Mouse (Mus musculus) right cerebral cortex, postnatal 36 days (tissue): Measurements from ENCODE around the gene Pbx3.

Experiments used
- DNase-seq, 2 experiments: peaks; one replicate each; pipeline ENCODE4 v3.0.0; 2022; ENCODE audit warnings: low spot score in 2 of 2, mixed read lengths in 1 of 2

The Pbx3 gene

GRCm38 (mm10) chr2:34298202-34298601, 74.7 kb downstream of the Pbx3 start:
- no peak for DNase-seq

DNA sequence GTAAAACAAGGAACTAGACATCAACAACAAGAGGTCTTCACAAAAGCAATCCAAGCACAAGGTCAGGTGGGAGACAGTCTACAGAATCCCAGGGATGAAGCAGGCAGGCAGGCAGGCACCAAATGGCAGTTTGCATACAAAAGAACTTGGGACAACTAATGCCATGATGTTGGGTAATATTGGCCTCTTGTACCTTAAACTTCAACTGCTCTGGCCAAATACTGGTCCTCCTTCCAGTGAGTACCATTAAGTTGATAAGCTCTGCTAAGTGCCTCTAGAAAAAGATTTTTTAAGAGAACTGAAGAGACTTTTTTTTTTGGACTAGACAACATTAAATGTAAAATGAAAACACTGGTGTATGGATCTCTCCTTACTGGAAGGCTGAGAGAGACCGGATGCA, 83.2 kb downstream of the Pbx3 start:
- DNase-seq, result no peak

DNA sequence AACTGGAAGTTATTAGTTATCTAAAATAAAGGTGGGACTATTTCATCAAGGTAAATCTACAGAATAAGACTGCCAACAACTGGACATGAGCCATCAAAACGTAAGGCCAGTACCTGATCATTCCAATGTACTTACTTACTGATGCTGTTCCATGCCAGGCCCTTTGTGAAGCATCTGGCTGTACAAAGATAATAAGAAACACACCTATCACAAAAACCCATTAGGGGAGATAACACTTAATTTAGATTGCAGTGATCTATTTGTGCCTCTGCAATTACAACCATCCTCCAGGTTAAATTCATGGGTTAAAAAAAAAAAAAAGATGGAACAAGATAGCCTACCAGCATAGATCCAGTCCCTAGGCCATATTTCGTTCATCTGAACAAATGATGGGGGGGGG, 88.7 kb downstream of the Pbx3 start:
- no peak for DNase-seq

DNA sequence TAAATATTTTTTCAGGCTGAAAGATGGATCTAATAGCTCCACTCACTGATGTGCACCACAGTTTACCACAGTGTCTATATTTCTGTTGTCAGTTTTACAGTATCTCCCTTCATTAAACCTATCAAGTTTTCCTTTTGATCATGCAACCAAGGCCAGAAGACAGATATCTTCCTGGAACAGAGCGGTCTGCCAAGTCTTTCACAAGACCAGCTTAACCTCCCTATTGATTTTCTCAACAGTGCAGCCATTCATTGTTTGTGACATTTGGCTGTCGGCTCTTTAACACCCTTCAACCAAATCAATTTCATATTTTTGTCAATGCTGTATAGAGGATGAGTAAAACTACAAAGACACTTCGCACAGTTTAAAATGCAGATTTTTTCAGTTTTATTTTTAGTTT, 91.9 kb downstream of the Pbx3 start:
- DNase-seq, result no peak

- DNase-seq, result no peak
These were observed 93.2 kb downstream of the Pbx3 start for GRCm38 (mm10) chr2:34279726-34280125.

DNA sequence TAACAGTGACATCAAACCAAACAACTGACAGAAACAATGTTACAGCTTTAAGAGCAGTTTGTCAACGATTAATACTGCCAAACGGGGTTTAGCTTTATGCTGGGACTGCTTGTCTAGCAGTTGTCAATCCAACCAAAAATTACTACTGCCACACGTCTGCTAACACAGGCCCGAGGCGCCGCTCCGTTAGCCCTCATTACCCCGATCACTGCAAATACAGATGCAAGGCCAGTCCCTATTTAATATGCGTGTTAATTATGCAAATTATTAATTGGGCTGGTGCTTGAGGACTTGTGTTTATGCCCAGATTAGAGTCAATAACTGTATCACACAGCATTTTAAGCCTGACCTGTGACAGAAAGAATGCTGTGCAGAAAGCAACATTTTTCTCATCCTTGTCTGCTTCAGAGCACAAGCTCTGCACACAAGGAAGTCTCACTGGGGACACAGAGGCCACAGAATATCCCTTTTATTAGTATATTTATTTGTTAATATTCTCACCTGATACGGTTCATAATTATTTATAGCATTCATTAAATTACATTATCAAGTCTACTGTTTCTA, 97.2 kb downstream of the Pbx3 start:
- no peak for DNase-seq

- no peak for DNase-seq
These were observed 110.9 kb downstream of the Pbx3 start for GRCm38 (mm10) chr2:34262046-34262445.

GRCm38 (mm10) chr2:34260653-34261076, 112.3 kb downstream of the Pbx3 start:
- DNase-seq, result no peak

DNA sequence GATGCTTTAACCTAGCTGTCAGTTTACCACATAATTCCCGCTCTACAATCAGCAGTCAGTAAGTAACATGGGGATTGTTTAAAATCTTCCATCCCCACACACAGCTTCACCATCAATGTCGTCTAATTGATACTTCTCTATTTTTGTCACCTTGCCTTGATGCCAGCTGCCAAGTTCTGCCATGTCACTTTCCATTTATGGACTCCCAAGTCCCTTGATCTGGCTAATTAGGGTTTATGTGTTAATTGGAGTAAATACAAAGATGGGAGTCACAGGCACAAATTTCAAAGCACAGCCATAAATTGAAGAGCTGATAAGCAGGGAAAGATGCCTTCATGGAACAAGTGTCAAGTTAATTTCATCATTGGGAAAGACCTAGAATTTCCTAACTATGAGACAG, 114.7 kb downstream of the Pbx3 start:
- no peak for DNase-seq

GRCm38 (mm10) chr2:34257611-34258010, 115.3 kb downstream of the Pbx3 start:
- DNase-seq, result no peak

DNA sequence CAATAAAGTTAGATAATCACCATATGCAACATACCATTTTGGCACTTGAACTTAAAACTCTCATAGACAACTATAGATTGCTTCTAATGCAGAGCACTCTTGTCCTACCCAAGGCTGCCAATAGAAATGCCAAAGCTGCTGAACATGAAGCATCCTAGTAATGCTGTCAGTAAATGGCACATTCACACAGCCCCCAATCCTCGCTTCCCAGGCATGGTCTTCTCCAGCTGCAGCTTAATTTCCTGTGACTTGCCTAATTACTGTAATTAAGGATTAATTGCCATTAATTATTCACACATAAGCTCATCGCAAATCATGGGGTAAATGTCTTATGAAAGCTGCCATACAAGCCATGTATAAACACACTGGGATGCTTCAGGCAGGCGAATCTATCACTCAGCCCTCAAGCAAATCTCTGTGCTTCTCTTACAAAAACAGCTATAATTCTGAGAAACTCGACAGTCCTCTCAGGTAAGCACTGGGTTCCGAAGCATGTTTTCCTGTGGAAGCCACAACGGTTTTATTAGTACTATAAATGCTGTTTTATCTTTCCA, 116.9 kb downstream of the Pbx3 start:
- no peak for DNase-seq

DNA sequence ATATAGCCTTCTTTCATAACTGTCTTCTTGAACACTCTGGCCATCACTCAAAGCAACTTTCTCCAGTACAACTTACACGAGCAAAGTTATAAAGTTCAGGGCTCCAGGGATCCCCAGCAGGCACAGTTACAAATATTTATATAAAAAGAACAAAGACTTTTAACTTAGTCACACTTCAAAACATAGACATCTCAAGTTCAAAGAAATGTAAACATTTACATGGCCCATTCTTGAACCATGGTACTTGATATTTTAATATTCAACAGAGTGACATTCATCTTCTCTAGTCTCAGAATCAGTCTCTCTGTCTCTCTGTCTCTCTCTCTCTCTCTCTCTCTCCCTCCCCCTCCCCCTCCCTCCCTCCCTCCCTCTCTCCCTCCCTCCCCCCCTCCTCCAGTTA, 119.3 kb downstream of the Pbx3 start:
- no peak for DNase-seq

DNA sequence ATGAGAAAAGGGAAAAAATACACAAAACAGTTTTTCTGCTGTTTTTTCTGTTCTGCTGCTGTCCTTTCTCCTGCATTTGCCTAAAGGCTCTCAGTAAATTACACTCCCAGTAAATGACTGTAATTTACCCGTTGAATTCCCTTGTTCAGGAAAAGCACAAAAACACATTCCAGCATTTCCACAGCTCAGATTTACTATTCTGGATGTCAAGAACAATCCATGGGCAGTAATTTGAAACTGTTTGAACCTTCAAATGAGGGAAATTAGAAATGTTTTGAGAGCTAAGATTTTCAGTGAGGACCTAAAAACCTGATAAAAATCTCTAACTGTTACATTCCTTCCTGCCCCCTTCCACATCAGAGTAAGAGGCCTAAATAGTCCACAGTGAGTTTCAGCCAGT, 119.8 kb downstream of the Pbx3 start:
- no peak for DNase-seq

- no peak for DNase-seq
These were observed 120.7 kb downstream of the Pbx3 start for GRCm38 (mm10) chr2:34252286-34252685.

GRCm38 (mm10) chr2:34249961-34250658, 122.8 kb downstream of the Pbx3 start:
- DNase-seq, result peak; percentile 5 to 14

GRCm38 (mm10) chr2:34249141-34249960, 123.6 kb downstream of the Pbx3 start:
- peak; percentile 28 to 40 for DNase-seq

GRCm38 (mm10) chr2:34240885-34241284, 132.1 kb downstream of the Pbx3 start:
- no peak for DNase-seq

DNA sequence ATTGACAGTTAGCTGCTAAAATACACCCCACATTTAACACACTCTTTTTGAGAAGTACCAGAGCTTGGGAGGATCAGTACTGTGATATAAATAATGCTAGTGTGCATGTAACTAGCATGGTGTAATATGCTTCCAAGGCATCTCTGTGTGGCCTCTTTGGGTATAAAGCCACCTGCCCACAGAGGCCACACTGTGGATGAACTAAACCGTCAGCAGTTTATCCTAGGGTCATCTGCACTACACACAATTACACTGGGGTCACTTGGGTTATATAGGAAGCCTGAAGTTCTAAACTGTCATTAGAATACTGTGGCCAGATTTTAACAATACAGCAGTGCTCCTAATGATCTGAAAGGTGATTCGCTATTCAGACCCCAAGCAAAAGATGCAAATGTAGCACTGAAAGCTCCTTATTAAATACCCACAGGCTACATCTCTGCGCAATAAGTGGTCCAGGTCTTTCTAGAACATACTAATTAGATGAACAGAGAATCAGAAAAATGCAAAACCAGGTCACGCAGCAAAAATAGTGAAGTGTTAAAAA, 133.6 kb downstream of the Pbx3 start:
- DNase-seq, result no peak

DNA sequence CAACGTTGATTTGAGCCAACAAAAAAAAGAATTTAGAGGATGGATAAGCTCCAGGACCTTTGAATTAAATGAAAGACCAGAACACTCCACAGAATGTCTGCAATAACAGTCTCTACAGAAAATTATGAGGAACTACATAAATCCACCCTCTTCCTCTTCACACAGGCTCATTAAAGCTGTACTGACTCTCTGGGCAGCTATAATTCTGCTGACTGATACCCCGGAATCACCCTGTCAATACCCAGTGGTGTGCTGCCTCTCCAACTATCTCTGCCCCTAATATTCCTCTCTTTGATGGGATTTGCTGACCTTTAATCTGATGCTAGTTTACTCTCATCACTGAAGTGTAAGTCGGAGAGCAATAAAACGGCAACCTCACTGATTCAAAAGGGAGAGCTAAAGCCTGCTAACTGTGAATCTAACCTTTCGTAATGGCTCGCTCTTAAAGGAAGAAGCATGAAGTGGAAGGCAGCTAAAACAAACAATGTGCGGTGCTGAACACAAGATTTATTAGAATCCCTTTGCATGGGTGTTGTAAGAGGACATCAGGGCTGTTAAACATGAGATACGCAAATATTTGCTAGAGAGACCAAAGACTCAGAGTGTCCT, 137.4 kb downstream of the Pbx3 start:
- no peak for DNase-seq

DNA sequence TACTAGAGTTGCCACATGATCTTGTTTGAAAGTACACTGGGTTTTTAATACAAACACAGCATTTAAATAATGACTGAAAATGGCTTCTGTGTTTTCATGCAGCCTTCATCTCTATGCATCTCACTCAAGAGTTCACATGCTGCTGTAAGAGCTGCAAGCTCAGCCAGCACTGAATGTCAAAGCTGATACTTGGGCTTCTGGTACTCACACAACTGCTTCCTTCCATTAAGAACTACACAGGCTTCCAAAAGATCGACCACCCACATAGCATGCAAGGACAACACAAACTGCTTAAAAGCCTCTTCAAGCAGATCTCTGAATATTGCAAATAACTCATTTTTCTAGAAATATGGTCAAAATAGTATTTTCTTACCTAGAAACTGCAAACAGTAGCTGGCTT, 138.7 kb downstream of the Pbx3 start:
- DNase-seq, result no peak

DNA sequence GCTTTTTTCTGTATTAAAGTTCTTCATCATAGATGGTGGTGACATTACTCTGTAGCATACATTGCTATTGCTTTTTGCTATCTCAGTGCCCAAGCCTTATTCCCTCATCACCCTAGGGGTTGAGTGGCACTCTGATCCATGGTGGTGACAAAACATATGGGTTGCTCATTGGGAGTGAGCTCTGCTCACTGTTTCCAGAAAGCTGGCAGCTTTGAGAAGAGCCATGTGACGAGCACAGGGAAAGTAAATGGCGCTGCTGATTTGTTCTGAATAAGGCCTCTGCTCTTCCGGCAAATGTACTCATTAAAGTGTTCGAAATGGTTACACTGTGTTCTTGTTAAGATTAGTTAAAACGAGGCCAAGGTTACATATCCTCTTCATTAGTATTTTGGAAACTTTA, 139.7 kb downstream of the Pbx3 start:
- no peak for DNase-seq

DNA sequence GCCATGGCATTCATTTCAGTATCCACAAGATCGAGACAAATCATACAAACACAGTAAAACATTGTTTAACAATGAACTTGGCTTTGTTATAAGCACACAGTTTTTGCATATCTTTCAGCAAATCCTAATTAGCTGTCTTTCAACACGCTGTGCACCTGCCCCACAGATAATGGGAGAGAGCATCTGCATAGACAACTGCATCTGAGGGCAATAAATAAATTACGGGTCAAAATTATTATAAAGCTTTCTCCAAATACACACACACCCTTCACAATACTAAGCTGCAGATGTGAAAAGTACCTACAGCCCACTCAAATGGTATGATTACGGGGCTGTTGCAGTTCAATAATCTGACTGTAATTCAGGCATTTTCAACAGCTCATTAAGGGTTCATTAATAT, 145.3 kb downstream of the Pbx3 start:
- DNase-seq, result no peak
